Mouse (Mus musculus) forebrain, postnatal 0 days (tissue): ENCODE measurements around the gene Lnp1. TPM values are rescaled to one million over a fixed set of nuclear protein-coding genes. Genes with fewer than 3 reads are reported as not detected.

ENCODE experiments used
- ATAC-seq: fragments of 200-750 bp; cut with Nextera tagmentation; 2 replicates; pipeline ENCODE4 v1.8.0; 2017; ENCODE audit warnings: mild to moderate bottlenecking, moderate library complexity
- DNase-seq: peaks from one replicate; pipeline ENCODE4 v3.0.0-alpha.2; 2015
- H3K27ac ChIP-seq: fragments of 300-500 bp; sonication (generic); 2 replicates; pipeline ENCODE4 v1.5.1; 2014; ENCODE audit warnings: low read depth, mild to moderate bottlenecking, antibody characterized with exemption, low read length, moderate library complexity, mixed read lengths
- H3K27me3 ChIP-seq: fragments of 300-500 bp; sonication (generic); 2 replicates; pipeline ENCODE4 v1.6.1; 2014; ENCODE audit warnings: mild to moderate bottlenecking, low read length, mixed read lengths; ENCODE audit not compliant: insufficient read depth
- H3K36me3 ChIP-seq: fragments of 300-500 bp; sonication (generic); 2 replicates; pipeline ENCODE4 v1.6.1; 2014; ENCODE audit warnings: mild to moderate bottlenecking, moderate library complexity; ENCODE audit not compliant: insufficient read depth
- H3K4me1 ChIP-seq: fragments of 300-500 bp; sonication (generic); 2 replicates; pipeline ENCODE4 v1.6.1; 2014; ENCODE audit warnings: antibody characterized with exemption; ENCODE audit not compliant: insufficient read depth
- H3K4me2 ChIP-seq: fragments of 300-500 bp; sonication (generic); 2 replicates; pipeline ENCODE4 v1.6.1; 2014; ENCODE audit warnings: low read depth, mild to moderate bottlenecking, moderate library complexity
- H3K4me3 ChIP-seq: fragments of 300-500 bp; sonication (generic); 2 replicates; pipeline ENCODE4 v1.5.1; 2014; ENCODE audit warnings: low read depth, low read length, mixed read lengths
- H3K9ac ChIP-seq: fragments of 300-500 bp; sonication (generic); 2 replicates; pipeline ENCODE4 v1.6.1; 2014; ENCODE audit warnings: mild to moderate bottlenecking
- H3K9me3 ChIP-seq: fragments of 300-500 bp; sonication (generic); 2 replicates; pipeline ENCODE4 v1.6.1; 2016; ENCODE audit warnings: low read length
- CTCF ChIP-seq: sonication (generic); IDR thresholded peaks from 2 replicates; pipeline ENCODE4 v1.5.1; 2016; ENCODE audit warnings: antibody characterized with exemption, control low read depth, low read depth
- WGBS: fragments of 180-500 bp; shearing (Covaris S2); extraction: QIAGEN DNeasy Blood & Tissue Kit; methylation state at CpG from one replicate; pipeline ENCODE4 v1.1.7; 2014; 5-methylcytosine and 5-hydroxymethylcytosine counted together
- polyA plus RNA-seq: library from polyadenylated mRNA; unstranded; fragments of >200 nt; fragmentation: Nextera tagmentation; extraction: Ambion mirVana; gene quantifications from 2 replicates; pipeline ENCODE4 v1.2.1, GENCODE M21; 2015
- total RNA-seq: library from RNA; depleted of rRNA; stranded (reverse); fragments of >200 nt; gene quantifications from 2 replicates; pipeline ENCODE4 v1.2.3, GENCODE M21; 2014; rRNA removed

Gene Lnp1
- total and polyA plus RNA-seq, 2 experiments from 2014 or later, result 0.76 to 1.5 TPM

DNA sequence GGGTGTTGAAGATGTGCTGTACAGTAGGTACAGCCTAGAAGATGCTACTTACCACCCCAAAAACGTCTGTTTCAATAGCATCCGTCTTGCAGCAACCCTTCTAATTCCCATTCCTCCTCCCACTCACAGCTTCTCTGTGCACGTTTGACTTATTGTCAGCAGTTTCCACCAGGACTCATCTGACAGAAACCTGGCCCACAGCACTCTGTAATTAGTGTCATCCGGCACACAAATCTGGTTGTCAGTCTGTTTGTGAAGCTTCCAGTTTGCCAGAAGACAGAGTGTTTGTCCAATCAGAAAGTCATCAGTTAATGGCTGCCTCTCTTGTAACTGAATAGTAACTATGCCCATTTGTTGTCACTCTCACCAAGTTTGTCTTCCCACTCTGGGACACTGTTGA lies 60.3 kb downstream of the Lnp1 start:
- ATAC-seq, result peak; percentile 78; the same call in 1 of the 2 replicates

More for the DNA sequence above, 60.3 kb downstream of the Lnp1 start:
- no peak overlapping the region for H3K27ac ChIP-seq
- WGBS, result 56% methylated on average over 4 of the region's 4 CpGs
- no peak overlapping the region for H3K4me2 ChIP-seq
- no peak for TF ChIP-seq CTCF
- no peaks in the 10 kb centered on the region for H3K36me3 ChIP-seq
- no peaks in the 10 kb centered on the region for H3K9me3 ChIP-seq
- H3K4me3 ChIP-seq, result no peak overlapping the region
- no peaks in the 10 kb centered on the region for H3K4me1 ChIP-seq
- no peaks in the 10 kb centered on the region for H3K27me3 ChIP-seq
- H3K9ac ChIP-seq, result no peak overlapping the region
- DNase-seq, result no peak

Other genes with a start within 250 kb of the Lnp1 start
- 95.9 and 105 TPM in 2 replicates for gene Tfg, start 210.6 kb downstream of the Lnp1 start, total RNA-seq
- 151 and 155 TPM in 2 replicates for gene Tfg, start 210.6 kb downstream of the Lnp1 start, polyA plus RNA-seq
- not detected in 2 replicates for gene Adgrg7, start 132.2 kb downstream of the Lnp1 start, total RNA-seq
- gene Adgrg7, start 132.2 kb downstream of the Lnp1 start, polyA plus RNA-seq, result not detected in 2 replicates
- gene Tmem45a, start 41.9 kb downstream of the Lnp1 start, total RNA-seq, result 1.5 and 3.0 TPM in 2 replicates
- 3.8 and 4.0 TPM in 2 replicates for gene Tmem45a, start 41.9 kb downstream of the Lnp1 start, polyA plus RNA-seq
- gene Tmem45a2, start 143.3 kb upstream of the Lnp1 start, total RNA-seq, result 0.05 and 0.15 TPM in 2 replicates
- 0.10 TPM in 1 of 2 replicates, not detected in the other for gene Tmem45a2, start 143.3 kb upstream of the Lnp1 start, polyA plus RNA-seq
- 129 and 138 TPM in 2 replicates for gene Tomm70a, start 193.6 kb upstream of the Lnp1 start, total RNA-seq
- 59.3 and 65.7 TPM in 2 replicates for gene Tomm70a, start 193.6 kb upstream of the Lnp1 start, polyA plus RNA-seq
- gene Nit2, start 239.3 kb upstream of the Lnp1 start, total RNA-seq, result 23.7 and 28.5 TPM in 2 replicates
- 38.8 and 41.4 TPM in 2 replicates for gene Nit2, start 239.3 kb upstream of the Lnp1 start, polyA plus RNA-seq